In the genomic region with DNA sequence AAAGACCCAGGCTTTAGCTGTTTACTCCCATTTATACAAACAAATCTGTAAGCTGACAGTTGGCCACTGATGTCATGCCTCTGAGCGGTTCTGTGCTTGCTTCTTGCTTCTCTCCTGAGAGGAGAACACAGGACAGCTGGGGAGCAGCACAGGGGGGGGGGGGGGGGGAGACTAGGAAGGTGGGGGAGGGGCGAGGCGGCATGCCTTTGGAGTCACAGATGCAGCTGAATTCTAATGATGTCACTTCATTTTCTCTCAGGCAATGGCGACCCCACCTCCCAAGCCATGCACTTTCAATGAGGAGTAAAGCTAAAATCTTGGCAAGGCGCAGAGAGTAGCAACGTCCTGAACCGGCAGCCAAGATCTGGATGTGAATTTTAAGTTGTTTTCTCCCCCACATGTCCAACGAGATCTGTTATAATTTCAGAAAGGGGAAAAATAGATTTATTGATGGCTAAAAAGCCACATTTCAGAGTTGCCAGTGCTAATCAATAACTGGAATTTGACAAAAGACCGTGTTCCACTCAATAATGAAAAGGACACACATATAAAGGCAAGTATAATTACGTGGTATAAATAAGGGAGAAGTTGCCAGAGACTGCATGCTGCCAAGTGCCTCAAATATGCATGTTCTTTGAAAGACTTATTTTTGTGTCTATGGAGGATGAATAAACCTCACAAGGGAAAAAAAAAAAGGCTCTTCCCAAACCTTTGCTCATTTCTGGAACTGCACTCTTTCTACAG, we compare ENCODE assay signal across 9 mouse cellular contexts.
DNase-seq lines count a peak whose midpoint lies in the region; ATAC-seq lines count a peak whose summit lies in the region.
"Had no signal": no experiment of that assay in that cellular context is flagged by ENCODE, and none has a peak within 500 bp of the region (broad histone marks: within the 10 kb centered on the region; RNA-seq: fewer than 3 reads in every experiment).

No protein-coding gene starts in this region.

- H3K36me3 ChIP-seq in heart, embryonic 10.5 days, result no peaks in the 10 kb centered on the region
- H3K36me3 ChIP-seq in hindbrain, embryonic 10.5 days, result no peaks in the 10 kb centered on the region
- no peaks in the 10 kb centered on the region for H3K36me3 ChIP-seq in midbrain, embryonic 11.5 days (ENCODE audit: control insufficient read depth, insufficient read depth, low read length)
- H3K36me3 ChIP-seq: limb, embryonic 15.5 days had no signal

- no peaks in the 10 kb centered on the region for H3K9me3 ChIP-seq in heart, embryonic 10.5 days
- H3K9me3 ChIP-seq in hindbrain, embryonic 10.5 days, result no peaks in the 10 kb centered on the region
- no peaks in the 10 kb centered on the region for H3K9me3 ChIP-seq in midbrain, embryonic 11.5 days (ENCODE audit: control insufficient read depth, low read length)
- H3K9me3 ChIP-seq: limb, embryonic 15.5 days had no signal

- no peaks in the 10 kb centered on the region for H3K27me3 ChIP-seq in heart, embryonic 10.5 days (ENCODE audit: insufficient read depth, poor library complexity, severe bottlenecking)
- H3K27me3 ChIP-seq in hindbrain, embryonic 10.5 days (ENCODE audit: insufficient read depth, poor library complexity, severe bottlenecking), result no peaks in the 10 kb centered on the region
- H3K27me3 ChIP-seq in midbrain, embryonic 11.5 days (ENCODE audit: control insufficient read depth, insufficient read depth, low read length), result no peaks in the 10 kb centered on the region
- H3K27me3 ChIP-seq: limb, embryonic 15.5 days had no signal

- no peak overlapping the region for H3K9ac ChIP-seq in midbrain, embryonic 11.5 days (ENCODE audit: low read length)
- H3K9ac ChIP-seq: limb, embryonic 15.5 days had no signal

- H3K27ac ChIP-seq in heart, embryonic 10.5 days, result no peak overlapping the region
- H3K27ac ChIP-seq in hindbrain, embryonic 10.5 days, result peak overlapping the region; percentile 74
- no peak overlapping the region for H3K27ac ChIP-seq in midbrain, embryonic 11.5 days (ENCODE audit: low read depth, low read length)
- H3K27ac ChIP-seq: limb, embryonic 15.5 days had no signal

- peak; percentile 77 for ATAC-seq in midbrain, embryonic 11.5 days (ENCODE audit: low FRiP score)

- intact Hi-C loops in heart, postnatal 10 days (cut with DNase I), result no loop called here

- no peak overlapping the region for H3K4me3 ChIP-seq in heart, embryonic 10.5 days
- H3K4me3 ChIP-seq in hindbrain, embryonic 10.5 days, result no peak overlapping the region
- no peak overlapping the region for H3K4me3 ChIP-seq in midbrain, embryonic 11.5 days (ENCODE audit: low read depth, low read length)
- H3K4me3 ChIP-seq: limb, embryonic 15.5 days had no signal

- H3K4me1 ChIP-seq in heart, embryonic 10.5 days, result peaks cover 9% of the 10 kb centered on the region; the same call in 1 of the 2 replicates
- peaks cover 40% of the 10 kb centered on the region for H3K4me1 ChIP-seq in hindbrain, embryonic 10.5 days (replicated peaks)
- H3K4me1 ChIP-seq in midbrain, embryonic 11.5 days (ENCODE audit: control insufficient read depth, insufficient read depth, low read length), result peaks cover 20% of the 10 kb centered on the region; the same call in 1 of the 2 replicates

- 62% methylated on average over 10 of the region's 10 CpGs for WGBS in heart, embryonic 10.5 days
- WGBS in hindbrain, embryonic 10.5 days, result 41% methylated on average over 10 of the region's 10 CpGs
- WGBS in midbrain, embryonic 11.5 days, result 37% methylated on average over 10 of the region's 10 CpGs

- DNase-seq in heart, postnatal 10 days, result peak; percentile 11 to 18
- DNase-seq in heart, embryonic 10.5 days (ENCODE audit: low spot score), result no peak
- DNase-seq in brain, adult 2 months (ENCODE audit: low read depth, low spot score), result peak; percentile 54
- peak; percentile 68 for DNase-seq in hindbrain, embryonic 10.5 days (ENCODE audit: low spot score)
- peak; percentile 87 for DNase-seq in midbrain, embryonic 11.5 days (ENCODE audit: low spot score, missing footprints)
- no peak for DNase-seq in gastrocnemius, postnatal 10 days
- DNase-seq in B cell, adult 2 months, result no peak
- no peak for DNase-seq in adrenal gland, postnatal 4 days (ENCODE audit: low spot score in 2 of 2)

- H3K4me2 ChIP-seq in midbrain, embryonic 11.5 days, result no peak overlapping the region
- H3K4me2 ChIP-seq: limb, embryonic 15.5 days had no signal

Comparison
In these comparisons a context has a peak if more than half of its experiments do, and no peak if none do; other contexts are left out.
1. DNase-seq: peak in heart, postnatal 10 days (2 of 2), brain, adult 2 months (single experiment), hindbrain, embryonic 10.5 days (single experiment) and midbrain, embryonic 11.5 days (single experiment); none in heart, embryonic 10.5 days (single experiment), gastrocnemius, postnatal 10 days (single experiment), B cell, adult 2 months (0 of 2) and adrenal gland, postnatal 4 days (0 of 2).